Mouse (Mus musculus) liver, embryonic 14.5 days (tissue): Measurements from ENCODE around the gene Usp24.

ENCODE experiments used
- CTCF ChIP-seq: IDR thresholded peaks from 2 replicates; pipeline ENCODE4 v1.5.1; 2016; ENCODE audit warnings: antibody characterized with exemption, low read depth, control low read depth
- EP300 ChIP-seq: IDR thresholded peaks from 2 replicates; pipeline ENCODE4 v1.6.1; 2016; ENCODE audit warnings: antibody characterized with exemption, low read depth

GRCm38 (mm10) chr4:106381131-106381530, 65.1 kb downstream of the Usp24 start:
- TF ChIP-seq CTCF = no peak
- no peak for TF ChIP-seq EP300
